Mouse (Mus musculus): ENCODE results near the gene Rere.
"Not testable (repeated sequence)": the region's sequence is repeated elsewhere in the genome, so short reads cannot be mapped to it uniquely, and the experiment has no call there.

The Rere gene

DNA sequence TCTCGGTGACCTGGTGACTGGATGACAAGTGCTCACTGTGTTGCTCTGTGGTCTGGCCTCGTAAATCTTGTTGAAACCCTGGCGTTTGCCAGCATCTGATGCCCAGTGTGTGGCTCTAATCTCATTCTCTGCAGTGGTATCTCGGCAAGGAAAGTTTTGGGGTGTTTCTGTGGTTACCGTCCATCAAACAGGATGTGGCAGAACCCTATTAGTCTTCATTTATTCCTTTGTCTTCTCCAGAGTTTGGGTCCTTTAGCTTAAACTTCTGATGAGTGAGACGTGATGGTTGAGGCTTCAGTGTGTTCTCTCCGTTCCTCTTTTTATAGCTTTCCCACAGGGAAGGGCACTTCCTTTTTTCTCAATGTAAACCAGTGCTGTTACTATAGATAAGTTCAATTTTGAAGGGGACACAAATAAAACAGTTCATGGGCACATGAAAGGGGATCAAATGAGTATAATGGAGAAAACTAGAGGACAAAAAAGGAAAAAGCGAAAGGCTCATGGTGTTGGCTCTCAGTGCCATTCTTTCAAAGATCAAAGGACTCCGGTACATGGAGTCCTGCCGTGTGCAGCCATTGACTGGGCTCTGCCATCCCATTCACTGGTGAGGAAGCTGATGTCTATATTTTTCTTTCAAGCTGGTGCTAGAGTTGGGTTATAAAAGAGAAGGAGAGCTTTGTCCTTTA is 191.4 kb downstream of the Rere start:
- no peak for DNase-seq

DNA sequence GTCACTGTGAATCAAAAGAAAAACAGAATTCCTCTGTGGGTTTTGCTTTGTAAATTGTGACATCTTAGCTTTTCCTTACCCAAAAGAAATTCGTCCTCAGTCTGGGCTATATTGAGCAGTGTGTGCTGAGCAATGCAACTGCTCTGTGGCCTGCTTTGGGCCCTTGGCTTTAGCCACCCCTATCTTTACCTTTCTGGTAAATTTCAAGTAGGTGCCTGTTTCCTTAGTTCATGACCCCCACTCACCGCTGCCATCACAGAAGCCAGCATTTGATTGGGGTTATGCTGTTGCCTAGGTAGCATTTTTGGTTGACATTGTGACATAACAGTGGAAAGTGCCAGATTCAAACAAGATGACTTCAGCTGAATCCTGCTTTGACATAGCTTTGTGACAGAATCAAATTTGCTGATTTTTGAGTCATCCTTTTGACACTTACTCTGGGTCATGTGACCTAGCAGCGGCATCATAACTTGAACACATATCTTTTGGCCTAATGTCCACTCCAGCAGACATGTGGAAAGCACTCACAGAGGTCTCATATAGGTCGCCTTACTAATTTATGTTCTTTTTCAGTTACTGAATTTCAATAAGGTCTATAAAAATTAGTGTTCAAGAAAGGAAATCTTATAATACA is 192.1 kb downstream of the Rere start:
- DNase-seq, result no peak

DNA sequence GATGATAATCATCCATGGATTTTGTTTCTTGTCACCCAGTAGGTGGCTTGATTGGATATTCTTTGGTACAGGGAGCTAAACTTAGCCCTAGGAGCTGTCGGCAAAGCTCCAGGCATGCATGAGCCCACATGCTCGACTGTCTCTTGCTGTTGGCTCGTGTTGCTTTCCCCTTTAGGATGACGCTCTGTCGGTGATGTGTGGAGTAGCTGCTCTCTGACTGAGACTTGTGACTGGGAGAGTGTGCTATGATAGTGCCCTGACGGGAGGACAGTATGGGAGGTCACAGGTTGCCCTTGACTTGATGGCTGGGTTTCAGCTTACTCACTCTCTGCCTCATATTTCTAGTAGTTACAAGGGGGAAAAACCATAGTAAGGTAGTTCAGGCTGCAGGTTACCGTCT is 192.6 kb downstream of the Rere start:
- DNase-seq, result no peak

DNA sequence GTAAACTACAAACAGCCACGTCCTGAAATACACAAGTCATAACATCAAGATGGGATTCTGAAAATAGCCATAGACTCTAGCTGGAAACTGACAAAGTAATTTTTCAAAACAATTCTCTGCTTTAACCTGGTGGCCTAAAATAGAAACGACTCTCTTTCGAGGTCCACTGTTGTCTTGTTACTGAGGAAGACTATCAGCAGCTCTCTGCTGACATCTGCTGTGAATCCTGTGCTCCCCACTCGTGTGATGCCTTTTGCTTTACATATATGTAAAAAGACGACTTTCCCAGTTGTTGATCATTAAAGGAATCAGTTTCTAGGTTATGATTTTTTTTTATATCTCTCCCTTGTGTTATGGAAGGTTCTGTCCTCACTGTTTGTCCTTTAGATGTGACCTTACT is 194.8 kb downstream of the Rere start:
- DNase-seq, result no peak

DNA sequence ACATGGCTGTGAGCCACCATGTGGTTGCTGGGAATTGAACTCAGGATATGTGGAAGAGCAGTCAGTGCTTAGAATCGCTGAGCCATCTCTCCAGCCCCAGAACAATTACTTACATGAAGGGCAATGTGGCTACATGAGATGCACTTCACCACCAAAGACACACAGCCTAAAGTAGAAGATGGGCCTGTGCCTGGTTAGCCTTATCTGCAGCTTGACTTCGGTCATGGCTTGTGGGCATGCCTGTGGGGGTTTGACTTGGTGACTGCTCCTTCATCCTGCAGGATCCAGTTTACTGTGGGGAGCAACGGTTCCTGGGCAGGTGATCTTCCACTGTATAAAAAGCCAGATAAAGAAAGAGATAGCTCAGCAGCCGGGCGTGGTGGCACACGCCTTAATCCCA is 196.6 kb downstream of the Rere start:
- DNase-seq, result no peak

DNA sequence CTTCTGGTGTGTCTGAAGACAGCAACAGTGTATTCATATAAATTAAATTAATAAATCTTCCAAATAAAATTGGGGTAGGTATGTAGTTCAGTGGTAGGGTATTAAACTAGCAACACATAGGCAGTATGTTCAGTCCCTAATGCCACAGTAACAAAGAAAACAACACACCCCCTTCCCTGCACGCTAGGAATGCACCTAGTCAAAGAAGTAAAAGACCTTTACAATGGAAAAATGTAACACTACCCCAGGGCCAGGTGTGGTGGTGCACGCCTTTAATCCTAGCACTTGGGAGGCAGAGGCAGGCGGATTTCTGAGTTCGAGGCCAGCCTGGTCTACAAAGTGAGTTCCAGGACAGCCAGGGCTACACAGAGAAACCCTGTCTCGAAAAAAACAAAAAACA is 201.6 kb downstream of the Rere start:
- not testable (repeated sequence) for DNase-seq

DNA sequence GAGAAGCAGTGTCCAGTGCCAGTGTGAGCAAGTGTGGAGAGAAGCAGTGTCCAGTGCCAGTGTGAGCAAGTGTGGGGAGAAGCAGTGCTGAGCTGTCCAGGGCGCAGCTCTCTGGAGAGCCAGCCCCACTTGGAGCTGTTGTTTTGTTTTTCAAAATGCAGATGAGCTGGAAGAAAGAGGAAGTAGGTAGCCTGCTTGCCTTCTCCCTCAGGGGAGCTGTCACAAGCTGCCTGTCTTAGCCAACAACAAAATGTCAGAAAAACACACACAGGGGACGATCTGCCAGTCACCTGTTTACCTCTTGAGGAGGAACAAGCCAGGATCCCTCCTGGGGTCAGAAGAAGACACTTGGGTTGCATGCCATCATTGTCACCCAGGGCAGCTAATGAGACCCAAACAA is 204.7 kb downstream of the Rere start:
- DNase-seq, result no peak

DNA sequence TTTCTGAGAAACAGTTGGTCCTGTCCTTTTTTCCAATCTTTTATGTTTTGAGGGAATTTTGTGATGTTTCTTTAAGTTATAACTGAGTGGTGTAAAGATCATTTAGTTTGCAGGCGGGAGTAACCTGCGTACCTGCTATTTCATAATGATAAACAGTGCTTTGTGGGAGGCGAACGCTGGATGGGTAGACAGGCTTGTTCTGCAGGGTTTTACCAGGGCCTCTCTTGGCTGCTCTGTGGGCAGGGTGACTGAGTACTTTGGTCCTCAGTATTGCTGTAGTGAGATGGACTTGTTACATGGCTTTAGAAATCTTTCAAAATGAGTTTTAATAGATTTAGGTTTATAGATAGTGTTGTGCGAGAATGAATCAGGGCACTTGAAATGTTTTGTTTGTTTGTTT is 205.7 kb downstream of the Rere start:
- DNase-seq, result no peak

DNA sequence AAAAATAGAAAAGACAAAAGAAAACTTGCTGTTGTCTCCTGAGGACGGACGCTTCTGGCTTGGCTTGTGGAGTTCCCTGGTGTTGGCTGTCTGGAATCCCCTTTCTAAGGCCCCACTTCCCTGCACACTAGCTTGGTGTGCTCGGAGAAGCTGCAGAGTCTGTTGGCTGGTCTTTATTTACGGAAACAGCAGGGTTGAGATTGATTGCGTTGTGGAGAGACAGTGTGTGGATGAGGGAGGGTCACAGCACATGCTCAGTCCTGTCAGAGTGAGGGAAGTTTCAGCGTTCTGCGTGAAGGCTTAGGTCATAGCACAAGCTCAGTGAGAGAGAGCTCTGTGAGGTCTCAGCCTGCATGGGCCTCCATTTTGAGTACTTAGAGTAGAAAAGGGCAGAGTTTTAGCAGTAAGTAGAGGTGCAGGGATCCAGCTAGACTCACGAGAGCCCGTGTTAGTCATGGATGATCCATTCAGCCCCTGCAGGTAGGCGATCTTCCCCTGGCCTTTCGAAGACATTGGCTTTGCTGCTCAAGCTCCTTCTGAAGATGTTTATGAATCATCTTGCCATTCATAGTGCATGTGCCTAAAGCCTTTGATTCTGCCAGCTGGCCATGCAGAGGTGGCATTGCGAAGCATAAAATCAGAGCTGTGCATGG is 206.8 kb downstream of the Rere start:
- peak; percentile 66 for DNase-seq

DNA sequence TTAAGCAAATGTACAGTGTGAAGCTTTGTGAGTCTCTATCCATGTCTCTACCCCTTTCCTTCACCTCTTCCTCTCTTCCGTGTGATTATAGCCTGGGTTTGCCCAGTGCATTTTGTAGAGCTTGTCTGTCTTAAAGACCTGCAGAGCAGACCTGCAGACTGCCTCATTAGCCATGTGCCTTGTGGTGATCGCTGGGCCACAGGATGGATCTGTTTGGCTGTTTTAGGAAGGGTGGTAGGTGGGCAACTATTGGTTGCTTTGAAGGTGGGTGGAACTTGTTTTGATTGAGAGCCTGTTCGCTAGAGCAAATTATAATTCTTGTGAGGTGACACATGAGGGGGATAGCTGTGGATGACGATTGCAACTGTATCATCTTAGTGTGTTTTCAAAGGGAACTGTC is 207.3 kb downstream of the Rere start:
- no peak for DNase-seq

DNA sequence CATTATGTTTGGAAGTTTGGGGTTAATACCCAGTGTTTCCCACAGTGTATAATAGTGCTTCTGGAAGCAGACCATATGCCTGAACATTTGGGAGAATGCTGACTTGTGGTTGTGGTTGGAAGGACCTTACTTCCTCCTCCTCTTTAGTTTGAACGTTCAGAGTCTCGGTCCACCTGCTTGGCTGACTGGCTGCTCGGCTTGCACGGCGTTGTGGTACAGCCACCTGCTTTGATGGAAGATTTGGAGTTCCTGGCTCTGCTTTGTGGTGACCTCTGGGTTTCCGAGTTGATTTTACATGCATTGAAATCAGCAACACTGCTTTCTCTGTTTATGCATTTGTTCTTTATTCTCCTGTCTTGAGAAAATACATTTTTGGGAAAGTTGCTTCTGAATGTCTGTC is 208.6 kb downstream of the Rere start:
- no peak for DNase-seq

DNA sequence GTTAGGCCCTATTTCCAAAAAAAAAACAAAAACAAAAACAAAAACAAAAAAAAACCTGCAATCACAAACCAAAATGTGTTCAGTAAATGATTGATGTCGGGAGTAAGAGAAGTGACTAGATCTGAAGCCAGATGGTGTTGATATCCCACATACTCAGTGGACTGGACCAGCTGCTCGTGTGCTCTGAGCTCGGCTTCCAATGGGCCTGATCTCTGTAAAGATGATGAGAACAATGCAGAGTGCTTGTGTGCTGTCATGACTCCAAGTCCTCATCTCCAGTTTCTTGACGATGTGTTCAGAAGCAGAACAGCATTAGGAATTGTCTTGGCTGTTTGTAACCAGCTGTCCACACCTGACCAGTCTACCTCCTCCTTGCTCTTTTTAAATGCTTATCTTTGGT is 210.3 kb downstream of the Rere start:
- DNase-seq, result no peak

DNA sequence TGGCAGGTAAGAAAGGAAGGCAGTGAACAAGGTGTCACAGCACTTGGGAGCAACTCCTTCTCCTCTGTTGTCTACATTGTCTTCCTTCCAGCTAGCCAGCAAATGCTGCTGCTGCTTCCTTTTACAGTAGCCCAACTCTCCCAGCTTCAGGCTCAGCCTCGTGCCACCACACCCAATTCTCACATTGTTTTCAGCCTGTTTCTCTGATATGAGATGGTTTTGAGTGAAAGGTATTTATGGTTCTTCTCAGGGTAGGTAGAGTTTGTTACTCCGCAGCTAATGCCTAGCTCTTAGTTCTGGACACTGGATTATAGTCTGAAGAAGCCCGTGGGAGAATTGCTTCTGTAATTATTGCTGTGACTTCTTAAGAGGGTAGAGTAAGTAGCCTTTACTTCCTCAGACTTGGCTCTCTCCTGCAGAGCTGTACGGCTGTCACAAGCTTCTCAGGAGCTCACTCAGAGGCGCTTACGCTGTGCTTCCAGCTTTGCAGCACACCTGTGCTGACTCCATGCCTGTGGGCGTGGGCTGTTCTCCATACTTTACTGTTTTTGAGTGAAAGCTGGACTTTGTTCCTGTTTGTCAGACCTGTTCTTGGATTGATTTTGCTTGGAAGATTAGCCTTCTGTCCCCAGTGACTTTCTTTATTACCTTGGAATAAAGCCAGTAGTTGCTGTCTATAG is 212.0 kb downstream of the Rere start:
- no peak for DNase-seq

DNA sequence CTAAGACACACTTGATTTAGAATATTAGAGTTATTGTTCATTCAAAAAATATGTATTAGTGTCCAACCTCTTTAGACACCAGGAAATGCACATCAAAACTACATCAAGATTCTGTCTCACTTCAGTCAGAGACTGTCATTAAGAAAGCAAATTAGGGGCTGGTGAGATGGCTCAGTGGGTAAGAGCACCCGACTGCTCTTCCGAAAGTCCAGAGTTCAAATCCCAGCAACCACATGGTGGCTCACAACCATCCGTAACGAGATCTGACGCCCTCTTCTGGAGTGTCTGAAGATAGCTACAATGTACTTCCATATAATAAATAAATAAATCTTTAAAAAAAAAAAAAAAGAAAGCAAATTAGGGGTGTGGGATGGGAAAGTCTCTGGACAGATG is 212.5 kb downstream of the Rere start:
- not testable (repeated sequence) for DNase-seq

DNA sequence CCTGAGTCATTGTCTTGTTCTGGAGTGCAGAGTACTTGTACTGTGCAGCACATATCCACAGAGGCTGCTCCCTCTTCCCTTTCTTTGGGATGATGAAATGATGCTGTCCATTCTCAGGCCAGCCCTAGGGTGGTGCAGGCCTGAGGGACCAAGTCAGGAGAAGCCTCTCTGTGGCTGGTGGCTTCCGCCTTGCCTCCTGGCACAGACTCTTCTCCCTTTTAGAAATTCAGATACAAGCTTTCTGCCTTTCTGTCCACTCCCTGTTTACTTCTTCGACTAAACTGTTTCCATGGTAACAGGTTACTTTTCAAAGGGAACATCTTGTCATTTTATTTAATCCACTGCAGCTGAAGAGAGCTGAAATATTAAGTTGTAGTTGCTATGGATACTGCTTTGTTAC is 214.1 kb downstream of the Rere start:
- DNase-seq, result no peak

DNA sequence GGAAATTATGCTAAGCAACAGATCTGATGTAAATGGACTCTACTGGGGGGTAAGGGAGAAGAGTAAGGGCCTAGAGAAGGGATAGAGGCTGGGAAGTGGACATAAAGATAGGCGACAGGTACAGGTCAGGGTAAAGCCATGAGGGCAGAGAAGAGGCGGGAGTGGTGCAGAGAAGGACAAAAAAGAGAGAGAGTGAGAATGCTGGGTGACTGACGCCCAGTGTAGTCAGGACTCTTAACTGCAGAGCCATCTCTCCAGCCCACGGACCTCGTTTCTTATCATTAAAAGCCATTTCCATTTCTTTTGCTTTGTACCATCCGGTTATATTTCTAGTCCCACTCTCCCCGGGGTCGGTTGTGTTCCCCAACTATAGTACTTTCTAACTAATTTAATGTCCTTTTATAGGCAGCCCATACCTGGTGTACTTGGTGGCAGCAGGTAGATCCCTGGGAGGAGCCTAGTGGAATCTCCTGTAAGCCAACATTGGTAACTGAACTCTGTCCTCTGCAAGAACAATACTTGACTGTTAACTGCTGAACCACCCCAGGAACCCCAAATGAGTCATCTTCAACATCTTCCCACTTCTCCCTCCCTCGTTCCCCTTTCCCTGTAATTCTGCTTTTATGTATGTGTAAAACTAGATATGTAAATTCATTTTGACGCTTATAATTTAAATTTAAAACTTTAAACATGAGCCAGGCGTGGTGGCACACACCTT is 223.0 kb downstream of the Rere start:
- no peak for DNase-seq

DNA sequence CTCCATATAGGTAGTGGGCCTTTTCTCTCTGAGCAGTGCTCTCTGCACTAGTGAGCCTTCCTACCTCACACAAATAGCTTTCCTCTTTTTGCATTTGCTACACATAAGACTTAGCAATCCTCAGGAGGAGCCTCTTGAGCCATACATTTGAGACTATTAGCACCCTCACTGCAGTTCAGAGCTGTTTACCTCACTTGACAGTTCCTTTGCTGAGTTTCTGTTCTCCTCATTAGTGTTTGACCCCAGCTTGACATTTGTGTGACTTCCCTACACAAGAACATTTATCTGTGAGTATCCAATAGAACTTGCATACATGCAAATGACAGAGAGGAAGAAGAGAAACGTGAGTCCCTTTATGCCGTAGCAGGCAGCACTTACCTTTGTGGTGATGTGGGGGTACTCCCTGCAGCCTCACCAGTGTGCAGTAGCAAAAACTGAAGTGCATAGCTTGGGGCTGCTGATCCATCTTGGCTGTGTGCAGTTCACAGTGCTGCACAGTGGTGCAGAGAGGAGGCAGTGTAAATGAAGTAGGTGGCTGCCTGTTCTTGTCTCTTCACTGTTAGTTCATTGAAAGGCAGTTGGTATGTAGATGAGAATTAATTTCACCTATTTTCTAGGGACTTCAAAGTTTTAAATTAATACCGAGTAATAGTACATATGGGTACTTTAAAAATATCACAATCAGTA is 227.7 kb downstream of the Rere start:
- DNase-seq, result no peak

DNA sequence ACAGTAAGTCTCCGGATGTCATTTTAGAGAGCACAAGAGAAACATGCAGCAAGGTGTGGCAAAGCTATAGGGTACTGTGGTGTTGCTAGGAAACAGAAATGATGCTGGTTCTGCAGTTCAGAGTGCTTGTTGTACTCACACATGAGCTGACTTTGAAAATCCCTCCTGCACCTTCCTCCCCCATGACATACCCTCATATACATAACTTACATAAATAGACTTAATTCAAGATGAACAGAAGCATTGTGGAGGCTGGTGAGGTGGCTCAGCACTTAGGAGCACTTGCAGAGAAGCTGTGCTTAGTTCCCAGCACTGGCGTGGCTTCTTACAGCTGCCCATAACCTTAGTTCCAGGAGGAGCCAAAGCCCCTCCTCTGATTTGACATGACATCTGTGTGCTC is 228.6 kb downstream of the Rere start:
- no peak for DNase-seq

DNA sequence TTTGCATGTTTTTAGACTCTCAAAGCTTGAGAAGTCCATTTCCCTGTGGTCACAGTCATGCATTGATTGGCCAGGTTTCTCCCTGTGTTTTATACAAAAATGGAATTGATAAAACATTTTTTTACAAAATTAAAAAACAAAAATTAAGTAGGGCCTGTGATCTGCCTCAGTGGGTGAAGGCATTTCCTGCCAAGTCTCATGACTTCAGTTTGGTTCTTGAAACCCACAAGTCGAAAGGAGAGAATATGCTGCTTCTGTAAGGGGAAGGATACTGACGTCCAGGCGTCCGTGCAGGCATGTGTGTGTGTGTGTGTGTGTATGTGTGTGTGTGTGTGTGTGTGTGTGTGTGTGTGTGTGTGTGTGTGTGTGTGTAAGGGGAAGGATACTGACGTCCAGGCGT is 231.9 kb downstream of the Rere start:
- DNase-seq, result not testable (repeated sequence)

DNA sequence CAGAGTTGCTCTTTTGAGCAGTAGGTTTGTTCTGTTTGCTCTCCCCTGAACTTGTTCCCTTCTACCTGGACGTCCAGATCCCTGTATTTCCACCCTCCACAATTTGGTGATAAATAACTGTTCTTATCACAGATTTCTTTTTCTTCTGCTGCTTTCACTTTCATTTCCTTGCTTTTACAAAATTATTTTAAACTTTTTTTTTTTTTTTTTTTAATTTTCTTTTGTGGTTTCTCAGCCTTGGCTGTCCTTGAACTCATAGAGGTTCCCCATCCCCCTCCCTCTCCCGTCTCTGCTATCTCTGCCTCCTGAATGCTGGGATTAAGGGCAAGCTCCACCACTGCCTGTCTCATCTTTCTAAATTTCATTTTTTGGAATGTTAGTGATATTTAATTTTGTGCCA is 234.8 kb downstream of the Rere start:
- no peak for DNase-seq

DNA sequence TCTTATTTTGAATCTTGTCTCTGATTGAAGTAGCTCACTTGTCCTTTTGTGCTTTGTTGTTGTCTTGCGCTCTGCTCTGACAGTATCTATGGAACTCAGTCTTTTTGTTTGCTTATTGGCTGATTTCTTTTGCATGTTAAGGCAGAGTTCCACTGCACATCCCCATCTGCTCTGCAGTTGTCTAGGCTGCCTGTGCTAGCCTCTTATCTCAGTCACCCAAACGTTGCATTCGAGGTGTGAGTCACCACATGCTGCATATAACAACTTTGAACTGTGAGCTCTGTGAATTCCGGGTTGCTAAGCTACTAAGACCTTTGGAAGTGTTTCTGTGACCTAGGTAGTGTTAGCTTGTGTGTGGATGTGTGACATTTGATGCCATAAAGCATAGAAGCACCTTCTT is 235.9 kb downstream of the Rere start:
- no peak for DNase-seq

DNA sequence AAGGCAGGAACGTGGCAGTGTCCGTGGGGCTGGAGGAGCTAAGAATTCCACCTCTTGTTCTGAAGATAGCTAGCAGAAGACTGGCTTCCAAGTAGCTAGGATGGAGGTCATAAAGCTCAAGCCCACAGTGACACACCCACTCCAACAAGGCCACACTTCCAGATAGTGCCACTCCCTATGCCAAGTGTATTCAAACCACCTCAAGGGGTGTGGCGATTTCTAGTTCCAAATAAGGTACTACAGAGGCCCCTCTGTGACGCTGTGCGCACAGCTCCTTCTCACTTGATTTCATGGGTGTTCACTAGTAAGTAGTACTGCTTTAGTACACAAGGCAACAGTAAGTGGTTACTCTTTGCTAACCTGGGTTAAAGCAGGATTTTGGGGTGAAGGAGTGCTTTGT is 237.4 kb downstream of the Rere start:
- no peak for DNase-seq

DNA sequence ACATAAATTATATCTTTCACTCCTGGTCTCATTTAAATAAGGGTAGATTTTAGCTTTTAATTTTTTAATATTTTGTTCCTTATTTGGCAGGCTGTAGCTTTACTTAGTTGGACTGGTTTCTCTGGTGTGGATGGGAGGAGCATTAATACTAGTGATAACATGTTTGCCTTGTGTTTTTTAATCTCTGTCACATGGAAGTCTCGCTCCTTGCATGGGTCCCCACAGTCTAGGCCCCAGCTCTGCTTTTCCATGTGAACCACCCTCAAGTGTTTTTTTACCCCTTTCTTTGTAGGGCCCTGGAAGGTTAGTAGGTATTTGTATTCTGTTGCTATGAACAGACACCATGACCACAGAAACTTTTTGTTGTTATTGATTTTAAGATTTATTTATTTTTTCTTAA is 238.6 kb downstream of the Rere start:
- no peak for DNase-seq
